Mouse (Mus musculus): ENCODE measurements around the gene H2-Oa.

DNA sequence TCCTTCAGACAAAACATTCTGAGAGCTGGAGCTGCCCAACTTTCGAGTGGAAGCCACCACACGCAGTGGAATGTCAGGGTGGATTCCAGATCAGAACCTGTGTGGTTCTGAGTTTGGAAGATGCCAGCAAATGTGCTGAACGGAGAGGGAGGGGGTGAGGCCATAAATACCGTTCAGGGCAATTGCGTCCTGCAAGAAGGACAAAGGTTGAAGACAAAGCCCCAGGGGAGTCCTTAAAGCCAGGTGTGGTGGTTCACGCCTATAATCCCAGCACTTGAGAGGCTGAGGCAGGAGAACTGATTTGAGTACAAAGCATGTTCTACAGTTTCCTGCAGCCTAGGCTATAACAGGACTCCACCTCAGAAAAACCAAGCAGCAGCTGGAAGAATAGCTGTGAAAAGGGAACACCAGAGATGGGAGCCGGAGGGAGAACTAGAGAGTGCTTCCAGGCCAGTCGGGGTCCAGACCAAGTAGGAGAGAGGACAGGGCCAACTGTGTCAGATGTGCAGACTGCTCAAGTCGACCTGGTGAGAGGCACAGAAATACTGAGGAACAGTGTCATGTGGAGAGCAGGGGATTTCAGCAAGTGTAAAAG is 34.8 kb downstream of the H2-Oa start:
- TF ChIP-seq CTCF (IDR thresholded peaks at IDR 0.05), result no peak
- TF ChIP-seq EP300 (IDR thresholded peaks at IDR 0.05), result no peak

All from lung, postnatal 0 days (tissue).